9 mouse cellular contexts compared by ENCODE assay signal in the genomic region with DNA sequence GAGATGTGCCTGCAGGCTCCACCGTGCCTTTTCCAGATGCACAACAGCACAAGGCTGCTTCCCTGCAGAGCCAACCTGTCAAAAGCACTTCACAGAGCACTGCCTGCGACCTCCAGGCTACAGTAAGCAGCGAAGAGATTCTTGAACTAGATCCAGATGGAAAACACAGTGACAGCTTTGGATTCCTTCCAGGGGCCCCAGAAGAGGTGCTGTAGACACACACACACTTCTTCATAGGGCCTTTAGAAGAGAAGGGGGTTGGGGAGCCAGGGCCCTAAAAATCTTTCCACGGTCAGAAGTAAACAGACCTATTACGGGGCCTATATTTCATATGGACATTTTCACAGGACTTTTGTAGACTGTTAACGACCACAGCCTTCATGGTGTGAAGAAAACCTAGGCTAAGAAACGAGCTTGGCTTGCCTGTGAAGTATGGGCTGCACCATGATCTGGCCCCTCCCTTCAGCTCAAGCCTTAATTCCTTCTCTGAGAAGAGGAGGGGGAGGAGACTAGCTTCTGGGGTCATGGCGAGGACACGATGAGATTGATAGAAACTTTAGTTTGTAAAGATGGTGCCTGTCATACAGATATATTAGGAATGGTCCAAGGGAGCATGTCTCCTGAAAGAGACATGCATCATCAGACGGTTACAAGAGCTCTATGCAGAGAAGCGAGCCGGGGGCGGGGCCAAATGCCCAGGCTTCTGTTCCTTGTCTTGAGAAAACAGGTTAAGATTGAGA.
A peak's percentile ranks its signal among the peaks of the same experiment; 100 is the strongest.
DNase-seq lines count a peak whose midpoint lies in the region; ATAC-seq lines count a peak whose summit lies in the region.
"Had no signal": no experiment of that assay in that cellular context is flagged by ENCODE, and none has a peak within 500 bp of the region (broad histone marks: within the 10 kb centered on the region; RNA-seq: fewer than 3 reads in every experiment).

No protein-coding gene starts in this region.

- DNase-seq in kidney, adult 11 months, result peak; percentile 33
- no peak for DNase-seq in kidney, adult 18-20 months
- DNase-seq in kidney, postnatal 14 days, result peak; percentile 44
- no peak for DNase-seq in spleen, adult 18-20 months
- DNase-seq in cerebellum, postnatal 4 days (ENCODE audit: low spot score in 2 of 2), result no peak
- no peak for DNase-seq in gastrocnemius, adult 8-10 months (ENCODE audit: low spot score in 2 of 2)
- DNase-seq: cerebellum, postnatal 36 days had no signal

- no peaks in the 10 kb centered on the region for H3K9me3 ChIP-seq in heart, embryonic 12.5 days (replicated peaks)
- H3K9me3 ChIP-seq in neural tube, embryonic 14.5 days (ENCODE audit: control insufficient read depth, low read length), result no peaks in the 10 kb centered on the region

- H3K4me2 ChIP-seq in heart, embryonic 12.5 days, result peak overlapping the region; percentile 1; the same call in 1 of the 2 replicates
- no peak overlapping the region for H3K4me2 ChIP-seq in neural tube, embryonic 14.5 days (ENCODE audit: low read depth, low read length)

- no peaks in the 10 kb centered on the region for H3K27me3 ChIP-seq in heart, embryonic 12.5 days (replicated peaks)
- H3K27me3 ChIP-seq in neural tube, embryonic 14.5 days (ENCODE audit: control insufficient read depth, insufficient read depth, low read length), result no peaks in the 10 kb centered on the region

- no peak overlapping the region for H3K4me3 ChIP-seq in heart, embryonic 12.5 days
- no peak overlapping the region for H3K4me3 ChIP-seq in neural tube, embryonic 14.5 days (ENCODE audit: low read depth, low read length)

- no peak overlapping the region for H3K9ac ChIP-seq in heart, embryonic 12.5 days
- no peak overlapping the region for H3K9ac ChIP-seq in neural tube, embryonic 14.5 days (replicated peaks; ENCODE audit: low read depth, low read length)

- peaks cover 25% of the 10 kb centered on the region for H3K4me1 ChIP-seq in heart, embryonic 12.5 days (replicated peaks)
- peaks cover 5% of the 10 kb centered on the region; the same call in 1 of the 2 replicates for H3K4me1 ChIP-seq in neural tube, embryonic 14.5 days (ENCODE audit: control insufficient read depth, insufficient read depth, low read length)

- no peaks in the 10 kb centered on the region for H3K36me3 ChIP-seq in heart, embryonic 12.5 days
- H3K36me3 ChIP-seq in neural tube, embryonic 14.5 days (ENCODE audit: control insufficient read depth, insufficient read depth, low read length), result no peaks in the 10 kb centered on the region

- ATAC-seq in heart, embryonic 12.5 days (ENCODE audit: insufficient number of reproducible peaks, low FRiP score), result peak; percentile 65
- ATAC-seq in neural tube, embryonic 14.5 days (ENCODE audit: low read depth), result peak; percentile 61; the same call in 1 of the 2 replicates

- WGBS in heart, embryonic 12.5 days, result 38% methylated on average over 13 of the region's 13 CpGs
- WGBS in neural tube, embryonic 14.5 days, result 43% methylated on average over 13 of the region's 13 CpGs

- H3K27ac ChIP-seq in heart, embryonic 12.5 days (ENCODE audit: poor library complexity, severe bottlenecking), result peak overlapping the region; percentile 65
- no peak overlapping the region for H3K27ac ChIP-seq in neural tube, embryonic 14.5 days (ENCODE audit: low read depth, low read length)

Comparison
In these comparisons a context has a peak if more than half of its experiments do, and no peak if none do; other contexts are left out.
1. DNase-seq: peak in kidney, adult 11 months (single experiment) and kidney, postnatal 14 days (single experiment); none in kidney, adult 18-20 months (single experiment), spleen, adult 18-20 months (0 of 2), cerebellum, postnatal 4 days (0 of 2) and gastrocnemius, adult 8-10 months (0 of 2).